Mouse (Mus musculus): Measurements from ENCODE around the gene Zbed4.
"Not testable (repeated sequence)": the region's sequence is repeated elsewhere in the genome, so short reads cannot be mapped to it uniquely, and the experiment has no call there.

Gene Zbed4

GRCm38 (mm10) chr15:88736166-88736565, 15.3 kb upstream of the Zbed4 start:
- no peak for DNase-seq (ENCODE audit: extremely low spot score)

GRCm38 (mm10) chr15:88738466-88738865, 13.0 kb upstream of the Zbed4 start:
- no peak for DNase-seq (ENCODE audit: extremely low spot score)

DNA sequence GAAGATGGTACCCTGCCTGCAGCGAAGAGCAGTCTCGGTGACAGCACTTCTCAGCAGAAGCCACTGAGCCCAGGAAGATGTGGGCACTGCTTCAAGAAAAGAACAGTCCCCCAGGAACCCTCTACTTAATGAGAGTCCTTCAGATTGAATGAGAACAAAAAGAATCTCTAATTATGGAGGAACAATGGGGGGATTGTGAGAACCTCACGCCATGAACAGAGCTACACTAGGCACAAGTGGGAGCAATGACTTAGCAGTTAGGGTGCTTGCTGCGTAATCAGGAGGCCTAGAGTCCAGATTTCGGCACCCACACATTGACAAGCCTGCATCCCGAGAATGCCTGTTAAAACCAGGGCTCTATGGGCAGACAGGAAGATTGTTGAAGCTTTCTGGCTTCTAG, 10.1 kb upstream of the Zbed4 start:
- DNase-seq (ENCODE audit: extremely low spot score) = no peak

GRCm38 (mm10) chr15:88743371-88743770, 8.1 kb upstream of the Zbed4 start:
- not testable (repeated sequence) for DNase-seq (ENCODE audit: extremely low spot score)

DNA sequence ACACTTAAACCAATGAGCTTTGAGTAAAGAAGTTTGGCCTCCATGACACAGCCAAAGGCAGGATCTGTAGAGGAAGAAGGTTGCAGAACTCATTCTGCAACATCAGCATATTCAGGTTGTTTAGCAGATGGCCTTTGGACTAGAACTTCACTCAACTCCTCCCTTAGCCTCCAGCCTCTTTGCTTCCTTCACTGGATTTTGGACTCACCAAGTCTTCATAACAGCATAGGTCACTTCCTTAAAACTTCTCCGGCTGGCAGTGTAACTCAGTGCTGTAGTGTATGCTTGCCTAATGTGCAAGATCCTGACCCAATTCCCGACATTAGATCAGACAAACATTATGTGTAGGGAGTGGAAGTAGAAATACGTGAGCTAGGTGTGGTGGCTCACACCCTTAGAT, 6.1 kb upstream of the Zbed4 start:
- DNase-seq (ENCODE audit: extremely low spot score) = no peak

- no peak for DNase-seq (ENCODE audit: extremely low spot score)
Measured at GRCm38 (mm10) chr15:88745926-88746325, 5.5 kb upstream of the Zbed4 start.

GRCm38 (mm10) chr15:88749617-88750016, 1.8 kb upstream of the Zbed4 start:
- DNase-seq (ENCODE audit: extremely low spot score) = not testable (repeated sequence)

- no peak for DNase-seq (ENCODE audit: extremely low spot score)
Measured at GRCm38 (mm10) chr15:88750032-88750431, 1.4 kb upstream of the Zbed4 start.

DNA sequence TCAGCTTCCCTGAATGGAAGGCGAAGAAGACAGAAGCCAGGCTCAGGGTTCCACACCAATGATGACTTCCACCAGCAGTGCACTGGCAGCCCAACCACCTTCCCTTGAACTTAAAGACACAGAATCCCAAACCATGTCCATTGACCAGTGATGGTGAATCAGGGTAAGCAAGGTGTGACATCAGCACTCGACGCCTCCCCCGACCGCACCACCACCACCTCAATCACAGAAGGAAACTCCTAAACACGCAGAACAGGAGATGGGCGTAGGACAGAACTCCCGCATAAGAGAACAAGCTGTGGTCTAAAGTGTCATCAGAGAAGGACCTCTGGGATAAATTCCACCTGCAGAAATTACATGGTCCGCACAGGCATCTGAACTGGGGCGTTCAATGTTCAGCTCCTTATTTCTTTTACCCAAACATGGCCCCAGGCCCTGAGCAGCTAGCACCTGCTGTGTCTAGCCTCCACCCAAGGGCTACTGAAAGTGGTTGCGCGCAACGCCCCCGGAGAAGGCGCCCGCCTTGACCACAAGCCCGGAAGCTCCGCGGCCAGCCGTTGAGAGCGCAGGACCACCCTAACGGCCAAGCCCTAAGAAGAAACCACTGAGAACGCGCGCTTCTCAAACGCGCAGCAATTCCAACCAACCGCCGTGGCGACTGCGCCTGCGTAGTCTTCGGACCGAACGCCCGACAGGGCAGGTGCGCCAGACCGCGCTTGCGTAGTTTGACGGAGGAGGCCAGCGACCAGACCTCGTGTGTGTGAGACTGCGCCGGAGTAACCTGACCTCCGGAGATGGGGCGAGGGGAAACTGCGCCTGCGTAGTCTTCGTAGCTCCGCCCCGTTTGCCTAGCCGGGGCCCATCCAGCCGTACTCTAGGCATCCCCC, 540 bp upstream of the Zbed4 start:
- peak; percentile 98 for DNase-seq (ENCODE audit: extremely low spot score)

DNA sequence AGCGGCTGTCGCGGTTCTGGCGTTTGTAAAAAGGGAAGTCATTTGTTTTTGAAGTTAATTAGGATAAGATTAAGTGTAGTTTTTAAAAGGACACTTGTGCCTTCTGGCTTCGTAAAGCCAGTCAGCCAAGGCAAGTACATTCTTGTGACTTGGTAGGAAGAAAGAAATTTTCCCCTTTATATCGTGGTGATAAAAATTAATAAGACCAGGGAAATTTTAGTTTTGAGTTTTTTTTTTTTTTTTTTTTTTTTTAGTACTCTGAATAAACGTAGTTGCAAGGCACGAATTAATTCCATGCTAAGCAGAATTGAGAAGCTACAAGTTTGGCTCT, 908 bp downstream of the Zbed4 start:
- no peak for DNase-seq (ENCODE audit: extremely low spot score)

DNA sequence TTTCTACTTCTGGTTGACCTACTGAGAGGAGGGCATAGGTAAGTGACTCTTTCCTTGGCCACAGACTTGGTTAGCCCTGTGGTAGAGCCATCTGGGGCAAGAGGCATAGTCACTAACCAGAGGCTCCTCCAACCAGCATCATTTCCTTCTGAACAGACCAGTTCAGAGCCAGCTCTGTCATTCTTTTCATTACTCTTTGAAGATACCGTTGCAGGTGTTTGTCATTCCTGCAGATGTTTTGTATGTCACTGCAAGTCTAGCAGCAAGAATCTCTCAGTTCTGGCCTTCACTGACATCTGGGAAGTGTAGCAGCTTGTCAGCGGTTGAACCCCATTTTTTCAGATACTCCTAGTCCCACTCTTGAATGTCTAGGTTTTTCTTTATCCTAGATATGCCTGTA, 3.4 kb downstream of the Zbed4 start:
- DNase-seq (ENCODE audit: extremely low spot score) = no peak

- no peak for DNase-seq (ENCODE audit: extremely low spot score)
Measured at GRCm38 (mm10) chr15:88755761-88756160, 4.3 kb downstream of the Zbed4 start.

DNA sequence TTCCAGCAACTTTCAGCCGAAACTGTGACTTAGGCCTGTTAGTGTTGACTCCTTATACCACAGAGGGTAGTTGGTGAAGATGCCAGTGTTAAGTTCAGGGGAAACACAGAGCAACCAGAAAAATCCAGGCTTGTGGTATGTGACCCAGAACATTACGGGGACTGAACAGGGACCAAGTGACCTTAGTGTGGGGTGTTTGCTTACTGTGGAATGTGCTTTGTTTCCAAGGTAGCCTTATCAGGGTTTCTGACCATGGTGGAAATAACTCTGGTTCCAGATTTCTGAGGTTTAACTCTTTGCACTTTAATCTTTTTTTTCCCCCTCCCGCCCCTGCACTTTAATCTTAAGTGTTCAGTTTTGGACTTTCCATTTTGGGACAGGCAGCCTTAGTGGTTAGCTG, 6.6 kb downstream of the Zbed4 start:
- no peak for DNase-seq (ENCODE audit: extremely low spot score)

GRCm38 (mm10) chr15:88761551-88761950, 10.1 kb downstream of the Zbed4 start:
- no peak for DNase-seq (ENCODE audit: extremely low spot score)

- DNase-seq (ENCODE audit: extremely low spot score) = not testable (repeated sequence)
Measured at GRCm38 (mm10) chr15:88766139-88766538, 14.7 kb downstream of the Zbed4 start.

DNA sequence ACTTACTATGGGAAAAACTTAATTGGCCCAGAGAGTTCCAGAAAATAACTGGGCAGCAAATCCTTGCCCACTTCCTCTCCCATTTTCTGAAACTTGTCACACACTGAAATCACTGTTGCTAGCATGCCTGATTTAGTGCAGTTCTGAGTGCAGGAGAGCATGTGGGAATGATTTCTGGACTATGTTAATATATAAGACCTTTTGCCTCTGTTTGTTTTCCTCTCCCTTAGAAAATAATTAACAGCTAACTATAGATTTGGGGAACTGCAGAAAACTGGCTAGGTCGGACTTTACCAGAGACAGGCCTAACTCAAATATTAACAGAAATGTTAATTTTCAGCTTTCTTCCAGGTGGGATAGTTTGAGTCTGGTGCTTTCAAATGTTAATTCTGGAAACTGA, 17.1 kb downstream of the Zbed4 start:
- DNase-seq (ENCODE audit: extremely low spot score) = no peak

DNA sequence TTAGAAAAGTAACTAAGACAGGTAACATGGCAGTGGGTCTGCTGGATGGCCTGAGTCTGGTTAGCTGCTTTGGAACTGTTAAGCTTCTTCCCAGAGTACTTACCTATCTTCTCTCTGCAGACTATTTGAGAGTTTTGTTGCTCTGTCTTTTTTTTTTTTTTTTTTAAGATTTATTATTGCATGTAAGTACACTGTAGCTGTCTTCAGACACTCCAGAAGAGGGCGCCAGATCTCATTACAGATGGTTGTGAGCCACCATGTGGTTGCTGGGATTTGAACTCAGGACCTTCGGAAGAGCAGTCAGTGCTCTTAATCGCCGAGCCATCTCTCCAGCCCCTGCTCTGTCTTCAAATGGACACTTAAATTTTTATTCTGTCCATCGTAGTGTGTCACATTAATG, 23.2 kb downstream of the Zbed4 start:
- DNase-seq (ENCODE audit: extremely low spot score) = not testable (repeated sequence)

GRCm38 (mm10) chr15:88792140-88792850, 40.8 kb downstream of the Zbed4 start:
- no peak for DNase-seq (ENCODE audit: extremely low spot score)

GRCm38 (mm10) chr15:88794729-88795128, 43.3 kb downstream of the Zbed4 start:
- not testable (repeated sequence) for DNase-seq (ENCODE audit: extremely low spot score)

- DNase-seq (ENCODE audit: extremely low spot score) = no peak
Measured at GRCm38 (mm10) chr15:88799950-88800371, 48.5 kb downstream of the Zbed4 start.

DNA sequence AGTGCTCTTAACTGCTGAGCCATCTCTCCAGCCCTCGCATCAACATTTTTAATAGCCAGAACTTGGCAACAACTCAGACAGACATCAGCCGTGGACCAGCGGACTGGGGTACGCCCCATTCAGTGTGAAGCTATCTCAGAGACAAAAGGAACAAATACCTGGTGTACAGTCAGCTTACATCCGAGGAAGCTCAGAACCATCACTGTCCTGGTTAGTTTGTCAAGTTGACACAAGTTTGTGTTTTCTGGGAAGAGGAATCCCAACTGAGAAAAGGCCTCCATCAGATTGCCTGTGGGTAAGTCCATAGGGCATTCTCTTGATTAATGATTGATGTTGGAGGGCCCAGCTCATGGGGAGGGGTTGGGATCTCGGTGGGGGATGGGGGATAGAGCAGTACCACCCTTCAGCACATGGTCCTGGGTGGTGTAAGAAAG, 49.5 kb downstream of the Zbed4 start:
- DNase-seq (ENCODE audit: extremely low spot score) = no peak

DNA sequence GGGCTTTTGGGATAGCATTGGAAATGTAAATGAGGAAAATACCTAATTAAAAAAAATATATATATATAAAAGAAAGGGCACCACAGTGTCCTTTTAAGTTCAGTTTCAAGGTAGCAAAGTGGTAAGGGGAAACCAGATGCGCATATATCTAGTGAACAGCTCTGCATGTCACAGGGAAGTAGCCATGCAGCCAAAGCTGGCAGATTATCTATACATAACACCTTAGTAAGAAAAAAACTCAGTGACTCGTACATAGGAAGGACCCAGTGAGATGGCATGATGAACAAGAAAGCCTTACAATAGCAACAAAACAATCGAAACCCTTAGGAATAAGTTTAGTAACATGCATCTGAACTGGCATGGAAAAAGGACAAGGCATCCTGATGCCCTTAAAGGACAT, 50.4 kb downstream of the Zbed4 start:
- DNase-seq (ENCODE audit: extremely low spot score) = no peak

GRCm38 (mm10) chr15:88802348-88802747, 50.9 kb downstream of the Zbed4 start:
- DNase-seq (ENCODE audit: extremely low spot score) = no peak

All from embryo, embryonic 9.5 days (tissue).